Mouse (Mus musculus) heart, adult 2 months (tissue): ENCODE data around the gene Nmur1.

Experiments used
- CTCF ChIP-seq: fragments of 200-600 bp; IDR thresholded peaks from 2 replicates; pipeline ENCODE4 v1.8.1; 2022; ENCODE audit warnings: antibody characterized with exemption, mild to moderate bottlenecking, moderate library complexity
- EP300 ChIP-seq: fragments of 200-500 bp; IDR thresholded peaks from 2 replicates; pipeline ENCODE4 v1.6.1; 2011; ENCODE audit warnings: low read depth, low read length, control low read depth; ENCODE audit not compliant: insufficient read depth
- POLR2A ChIP-seq: fragments of 200-500 bp; IDR thresholded peaks from 2 replicates; pipeline ENCODE4 v1.6.1; 2011; ENCODE audit warnings: mild to moderate bottlenecking, low read depth, low read length, control low read depth; ENCODE audit not compliant: insufficient read depth

DNA sequence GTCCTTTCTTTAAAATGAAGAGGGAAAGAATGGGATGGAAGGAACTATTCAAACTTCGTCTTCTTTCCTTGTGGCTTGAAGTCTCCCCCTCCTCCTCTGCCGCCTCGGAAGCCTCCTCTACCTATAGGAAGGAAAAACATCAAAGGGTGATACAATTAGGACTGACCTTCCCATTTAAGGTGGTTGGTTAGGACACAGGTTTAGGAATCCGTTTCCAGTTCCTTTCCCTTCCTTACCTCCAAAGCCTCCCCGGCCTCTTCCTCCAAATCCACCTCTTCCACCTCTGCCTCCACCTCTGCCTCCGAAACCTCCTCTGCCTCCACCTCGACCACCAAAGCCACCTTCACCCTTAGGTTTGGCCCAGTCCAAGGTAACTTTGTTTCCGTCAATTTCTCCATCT, 75.5 kb downstream of the Nmur1 start:
- TF ChIP-seq CTCF (no peak), POLR2A (no peak), EP300 (no peak)
